Mouse (Mus musculus): ENCODE measurements around the gene C5ar1. TPM values are rescaled to one million over a fixed set of nuclear protein-coding genes. Genes with fewer than 3 reads are reported as not detected.

The C5ar1 gene
- polyA plus RNA-seq, 1 experiment from 2014 or later: 0.86 TPM

DNA sequence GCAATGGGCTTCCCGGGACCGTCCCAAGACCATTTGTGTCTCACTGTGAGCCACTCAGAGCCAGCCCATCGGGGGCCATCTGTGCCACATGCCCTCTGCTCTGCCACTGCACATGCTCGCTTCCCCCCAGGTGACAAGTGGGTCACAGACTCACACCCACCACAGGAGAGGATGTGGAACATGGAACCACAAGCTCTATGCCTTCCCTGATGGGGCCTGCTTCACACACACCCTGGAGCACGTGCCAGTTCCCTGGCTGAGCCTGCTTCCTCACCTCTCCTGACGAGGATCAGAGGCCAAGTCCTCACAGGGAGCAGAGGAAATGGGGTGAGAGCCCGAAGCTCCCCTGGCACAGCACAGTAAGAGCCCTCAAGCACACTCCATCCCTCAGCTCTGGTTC is 52.3 kb downstream of the C5ar1 start:
- peaks cover 96% of the 10 kb centered on the region for H3K36me3 ChIP-seq

DNA sequence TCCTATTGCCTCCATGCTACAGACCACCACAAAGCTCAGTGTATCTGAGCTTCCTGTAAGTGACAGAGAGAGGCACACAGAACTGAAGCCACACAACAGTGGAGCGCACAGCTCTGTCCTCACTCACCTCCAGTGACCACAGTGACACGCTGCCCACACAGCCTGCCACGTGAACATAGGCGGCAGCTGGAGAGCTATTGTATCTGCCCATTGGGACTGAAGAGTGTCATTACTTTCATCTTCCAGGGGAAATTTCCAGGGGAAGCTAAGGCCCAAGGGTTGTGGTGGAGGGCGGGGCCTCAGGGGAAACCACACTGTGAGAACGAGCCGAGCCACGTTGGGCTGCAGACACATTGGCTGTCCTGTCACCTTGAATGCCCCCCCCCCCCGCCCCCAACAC is 54.5 kb downstream of the C5ar1 start:
- no peak overlapping the region for H3K27ac ChIP-seq (replicated peaks)
- H3K4me1 ChIP-seq: no peaks in the 10 kb centered on the region
- H3K9me3 ChIP-seq (replicated peaks): no peaks in the 10 kb centered on the region
- H3K4me3 ChIP-seq: no peak overlapping the region
- H3K27me3 ChIP-seq (ENCODE audit: low read depth, poor library complexity, severe bottlenecking): no peaks in the 10 kb centered on the region
- 90% methylated on average over 8 of the region's 9 CpGs for WGBS
- no peak for DNase-seq (ENCODE audit: low spot score)
- H3K36me3 ChIP-seq: peaks cover 97% of the 10 kb centered on the region

More for the DNA sequence above, 52.3 kb downstream of the C5ar1 start:
- H3K4me3 ChIP-seq: no peak overlapping the region
- H3K27me3 ChIP-seq (ENCODE audit: low read depth, poor library complexity, severe bottlenecking): no peaks in the 10 kb centered on the region
- no peaks in the 10 kb centered on the region for H3K9me3 ChIP-seq (replicated peaks)
- H3K4me1 ChIP-seq: no peaks in the 10 kb centered on the region
- DNase-seq (ENCODE audit: low spot score): no peak
- WGBS: 84% methylated on average over 7 of the region's 7 CpGs
- no peak overlapping the region for H3K27ac ChIP-seq (replicated peaks)

DNA sequence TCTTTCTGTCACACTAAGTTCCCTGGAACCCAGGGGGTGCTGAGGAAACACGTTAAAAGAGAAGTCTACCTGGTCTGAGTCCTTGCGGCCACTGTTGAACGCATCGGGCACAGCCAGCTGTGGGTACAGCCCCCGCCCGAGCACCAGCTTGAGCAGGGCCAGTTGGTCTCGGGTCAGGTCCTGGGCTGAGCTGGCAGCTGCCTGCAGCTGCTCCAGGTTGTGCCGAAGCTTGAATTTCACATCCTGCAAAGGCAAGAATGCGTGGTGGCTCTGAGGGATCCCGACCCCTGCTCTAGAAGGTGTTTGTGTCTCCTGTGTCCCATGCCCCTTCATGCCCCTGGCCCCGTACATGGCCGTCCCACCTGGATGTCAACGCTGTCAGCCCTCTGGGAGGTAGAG is 55.8 kb downstream of the C5ar1 start:
- WGBS: 95% methylated on average over 13 of the region's 13 CpGs
- no peaks in the 10 kb centered on the region for H3K27me3 ChIP-seq (ENCODE audit: low read depth, poor library complexity, severe bottlenecking)
- no peak for DNase-seq (ENCODE audit: low spot score)
- no peak overlapping the region for H3K4me3 ChIP-seq
- H3K4me1 ChIP-seq: no peaks in the 10 kb centered on the region
- peaks cover 97% of the 10 kb centered on the region for H3K36me3 ChIP-seq
- H3K27ac ChIP-seq (replicated peaks): no peak overlapping the region
- H3K9me3 ChIP-seq (replicated peaks): no peaks in the 10 kb centered on the region

DNA sequence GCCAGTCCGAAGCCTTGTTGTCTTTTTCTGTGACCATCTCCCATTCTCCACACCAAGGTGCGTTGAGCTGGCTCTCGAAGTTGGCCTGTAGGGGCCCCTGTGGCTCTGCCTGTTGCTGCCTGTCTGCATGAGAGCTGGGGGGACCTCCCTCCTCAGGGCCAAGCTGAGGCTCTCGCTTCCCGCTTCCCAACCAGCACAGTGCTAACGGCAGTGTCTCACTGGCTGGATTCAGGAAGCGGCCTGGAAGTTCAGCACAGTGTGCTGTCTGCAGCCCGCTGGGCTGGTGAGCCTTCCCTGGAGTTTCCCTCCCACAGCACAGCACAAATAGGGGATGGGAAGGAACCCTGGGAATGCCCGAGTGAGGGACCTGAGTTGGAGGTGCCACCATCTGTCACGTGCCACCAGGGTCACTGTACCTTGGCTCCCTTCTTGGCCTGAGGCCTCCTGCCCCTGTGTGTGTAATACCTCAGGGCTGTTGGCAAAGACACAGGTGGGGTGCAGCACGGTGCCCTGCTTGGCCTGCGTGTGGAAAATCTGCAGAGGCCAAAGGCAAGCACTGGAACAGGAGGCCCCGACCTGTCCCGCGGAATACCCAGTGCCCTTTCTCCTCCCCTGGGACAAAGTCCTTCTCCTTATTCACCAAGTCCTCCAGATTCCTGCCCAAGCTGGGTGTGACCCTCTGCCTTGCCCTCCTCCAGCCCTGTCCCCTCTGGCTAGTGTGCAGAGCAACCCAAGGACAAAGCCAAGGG is 56.4 kb downstream of the C5ar1 start:
- H3K4me1 ChIP-seq: no peaks in the 10 kb centered on the region
- peaks cover 98% of the 10 kb centered on the region for H3K36me3 ChIP-seq
- no peak for DNase-seq (ENCODE audit: low spot score)
- no peak overlapping the region for H3K4me3 ChIP-seq
- H3K27me3 ChIP-seq (ENCODE audit: low read depth, poor library complexity, severe bottlenecking): no peaks in the 10 kb centered on the region
- H3K9me3 ChIP-seq (replicated peaks): no peaks in the 10 kb centered on the region
- H3K27ac ChIP-seq (replicated peaks): no peak overlapping the region
- WGBS: 86% methylated on average over 15 of the region's 15 CpGs

DNA sequence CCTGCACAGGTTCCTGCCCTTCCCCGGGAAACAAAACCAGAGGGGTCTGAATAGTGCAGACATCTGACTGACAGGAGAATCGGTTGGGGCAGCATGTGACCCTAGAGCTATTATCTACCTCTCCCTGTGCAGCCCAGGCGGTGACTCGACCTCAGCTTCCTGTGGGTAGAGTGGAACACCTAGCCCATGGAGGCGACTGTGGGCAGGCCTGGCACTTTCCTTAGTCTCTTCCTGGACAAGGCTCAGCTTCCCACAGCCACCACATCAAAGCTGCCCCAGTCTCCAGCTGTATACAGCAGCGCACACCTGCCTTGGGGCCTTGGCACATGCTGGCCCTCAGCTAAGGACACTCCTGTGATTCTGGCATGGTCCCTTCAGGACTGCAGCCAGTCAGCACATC is 58.2 kb downstream of the C5ar1 start:
- no peaks in the 10 kb centered on the region for H3K4me1 ChIP-seq
- no peaks in the 10 kb centered on the region for H3K27me3 ChIP-seq (ENCODE audit: low read depth, poor library complexity, severe bottlenecking)
- H3K9me3 ChIP-seq (replicated peaks): no peaks in the 10 kb centered on the region
- H3K27ac ChIP-seq (replicated peaks): no peak overlapping the region
- no peak for DNase-seq (ENCODE audit: low spot score)
- no peak overlapping the region for H3K4me3 ChIP-seq
- WGBS: 88% methylated on average over 6 of the region's 6 CpGs
- H3K36me3 ChIP-seq: peaks cover 100% of the 10 kb centered on the region

DNA sequence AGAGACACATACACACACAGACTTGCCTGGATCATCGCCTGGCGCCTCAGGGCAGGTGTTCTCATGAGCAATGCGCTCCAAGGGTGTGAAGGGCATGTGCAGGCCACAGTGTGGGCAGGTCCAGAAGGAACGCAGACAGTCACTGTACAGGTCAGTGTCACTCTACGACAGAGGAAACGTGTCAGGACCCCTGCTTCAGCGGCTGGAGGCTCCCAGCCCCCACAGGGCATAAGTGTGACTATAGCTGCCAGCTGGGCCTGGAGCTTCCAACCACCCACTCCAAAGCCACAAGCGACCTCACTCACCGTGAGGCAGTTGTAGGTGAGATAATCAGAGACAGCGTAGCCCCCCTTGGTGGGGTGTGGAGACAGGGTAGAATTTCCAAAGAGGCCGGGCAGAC is 60.8 kb downstream of the C5ar1 start:
- H3K27ac ChIP-seq (replicated peaks): no peak overlapping the region
- no peak for DNase-seq (ENCODE audit: low spot score)
- peaks cover 86% of the 10 kb centered on the region for H3K36me3 ChIP-seq
- 91% methylated on average over 11 of the region's 11 CpGs for WGBS
- no peaks in the 10 kb centered on the region for H3K4me1 ChIP-seq
- no peaks in the 10 kb centered on the region for H3K9me3 ChIP-seq (replicated peaks)
- H3K27me3 ChIP-seq (ENCODE audit: low read depth, poor library complexity, severe bottlenecking): no peaks in the 10 kb centered on the region
- no peak overlapping the region for H3K4me3 ChIP-seq

DNA sequence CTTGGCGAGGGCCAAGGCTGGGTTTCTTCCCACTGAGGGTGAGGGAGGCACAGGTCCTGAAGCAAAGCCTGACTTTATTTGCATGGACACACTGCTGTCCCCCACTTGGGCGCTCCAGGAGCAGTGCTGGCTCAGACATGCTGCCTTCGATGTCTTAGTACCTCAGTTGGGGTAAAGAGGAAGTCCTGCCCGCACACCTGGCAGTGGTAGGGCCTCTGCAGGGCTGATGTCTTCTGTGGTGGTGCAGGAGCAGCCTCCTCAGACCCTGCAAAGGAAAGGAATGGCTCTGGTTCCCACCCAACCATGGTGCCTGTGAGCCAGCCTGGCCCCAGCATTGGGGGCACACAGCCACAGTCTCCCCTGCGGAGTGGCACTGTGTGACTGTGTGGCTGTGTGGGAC is 62.2 kb downstream of the C5ar1 start:
- H3K9me3 ChIP-seq (replicated peaks): no peaks in the 10 kb centered on the region
- peaks cover 72% of the 10 kb centered on the region for H3K36me3 ChIP-seq
- H3K27me3 ChIP-seq (ENCODE audit: low read depth, poor library complexity, severe bottlenecking): no peaks in the 10 kb centered on the region
- no peak for DNase-seq (ENCODE audit: low spot score)
- H3K27ac ChIP-seq (replicated peaks): no peak overlapping the region
- 0 out of 2 replicates have a peak, but pooled peaks cover 2% of the 10 kb centered on the region for H3K4me1 ChIP-seq
- H3K4me3 ChIP-seq: no peak overlapping the region
- WGBS: 88% methylated on average over 5 of the region's 5 CpGs

Other genes with a start within 250 kb of the C5ar1 start
- gene Bicra, start 211.6 kb downstream of the C5ar1 start, polyA plus RNA-seq (2016; fragmentation: Nextera tagmentation; extraction: Ambion mirVana): 6.9 and 8.2 TPM in 2 replicates
- gene Zfp541, start 197.7 kb downstream of the C5ar1 start, polyA plus RNA-seq (2016; fragmentation: Nextera tagmentation; extraction: Ambion mirVana): not detected in 2 replicates
- 187 and 188 TPM in 2 replicates for gene Napa, start 161.1 kb downstream of the C5ar1 start, polyA plus RNA-seq (2016; fragmentation: Nextera tagmentation; extraction: Ambion mirVana)
- 28.8 and 30.6 TPM in 2 replicates for gene Kptn, start 139.6 kb downstream of the C5ar1 start, polyA plus RNA-seq (2016; fragmentation: Nextera tagmentation; extraction: Ambion mirVana)
- 0.21 and 0.25 TPM in 2 replicates for gene Slc8a2, start 129.7 kb downstream of the C5ar1 start, polyA plus RNA-seq (2016; fragmentation: Nextera tagmentation; extraction: Ambion mirVana)
- gene Meis3, start 84.5 kb downstream of the C5ar1 start, polyA plus RNA-seq (2016; fragmentation: Nextera tagmentation; extraction: Ambion mirVana): 80.7 and 99.3 TPM in 2 replicates
- 19.9 and 20.2 TPM in 2 replicates for gene Dhx34, start 37.5 kb downstream of the C5ar1 start, polyA plus RNA-seq (2016; fragmentation: Nextera tagmentation; extraction: Ambion mirVana)
- 0.04 and 0.10 TPM in 2 replicates for gene C5ar2, start 15.4 kb downstream of the C5ar1 start, polyA plus RNA-seq (2016; fragmentation: Nextera tagmentation; extraction: Ambion mirVana)
- gene Inafm1, start 14.1 kb upstream of the C5ar1 start, polyA plus RNA-seq (2016; fragmentation: Nextera tagmentation; extraction: Ambion mirVana): 6.3 and 10.0 TPM in 2 replicates
- 24.6 and 34.1 TPM in 2 replicates for gene Ccdc9, start 27.3 kb upstream of the C5ar1 start, polyA plus RNA-seq (2016; fragmentation: Nextera tagmentation; extraction: Ambion mirVana)
- gene Bbc3, start 48.9 kb upstream of the C5ar1 start, polyA plus RNA-seq (2016; fragmentation: Nextera tagmentation; extraction: Ambion mirVana): 14.4 and 17.1 TPM in 2 replicates
- 447 and 477 TPM in 2 replicates for gene Sae1, start 128.3 kb upstream of the C5ar1 start, polyA plus RNA-seq (2016; fragmentation: Nextera tagmentation; extraction: Ambion mirVana)
- gene Zc3h4, start 141.4 kb upstream of the C5ar1 start, polyA plus RNA-seq (2016; fragmentation: Nextera tagmentation; extraction: Ambion mirVana): 16.9 and 17.6 TPM in 2 replicates
- gene Tmem160, start 193.2 kb upstream of the C5ar1 start, polyA plus RNA-seq (2016; fragmentation: Nextera tagmentation; extraction: Ambion mirVana): 54.5 and 64.7 TPM in 2 replicates
- gene Npas1, start 218.2 kb upstream of the C5ar1 start, polyA plus RNA-seq (2016; fragmentation: Nextera tagmentation; extraction: Ambion mirVana): 0.32 and 0.74 TPM in 2 replicates

All from midbrain, embryonic 10.5 days (tissue).